Mouse (Mus musculus) midbrain, embryonic 12.5 days (tissue): ENCODE results near the gene Pgap1. TPM values are rescaled to one million over a fixed set of nuclear protein-coding genes. Genes with fewer than 3 reads are reported as not detected.

Source experiments
- ATAC-seq: fragments of 200-750 bp; cut with Nextera tagmentation; 2 replicates; pipeline ENCODE4 v1.8.0; 2017; ENCODE audit warnings: low read depth, moderate TSS enrichment, moderate library complexity; ENCODE audit not compliant: low FRiP score
- H3K27ac ChIP-seq: fragments of 300-500 bp; sonication (generic); replicated peaks from 2 replicates; pipeline ENCODE4 v1.5.1; 2016; ENCODE audit warnings: mild to moderate bottlenecking
- H3K27me3 ChIP-seq: fragments of 300-500 bp; sonication (generic); 2 replicates; pipeline ENCODE4 v1.6.1; 2016; ENCODE audit warnings: mild to moderate bottlenecking
- H3K36me3 ChIP-seq: fragments of 300-500 bp; sonication (generic); 2 replicates; pipeline ENCODE4 v1.6.1; 2016
- H3K4me1 ChIP-seq: fragments of 300-500 bp; sonication (generic); 2 replicates; pipeline ENCODE4 v1.6.1; 2016
- H3K4me2 ChIP-seq: fragments of 300-500 bp; sonication (generic); replicated peaks from 2 replicates; pipeline ENCODE4 v1.6.1; 2016; ENCODE audit warnings: mild to moderate bottlenecking, moderate library complexity
- H3K4me3 ChIP-seq: fragments of 300-500 bp; sonication (generic); 2 replicates; pipeline ENCODE4 v1.5.1; 2016; ENCODE audit warnings: mild to moderate bottlenecking
- H3K9ac ChIP-seq: fragments of 300-500 bp; sonication (generic); replicated peaks from 2 replicates; pipeline ENCODE4 v1.6.1; 2016; ENCODE audit warnings: mild to moderate bottlenecking, moderate library complexity
- H3K9me3 ChIP-seq: fragments of 300-500 bp; sonication (generic); 2 replicates; pipeline ENCODE4 v1.6.1; 2016; ENCODE audit warnings: mild to moderate bottlenecking
- WGBS: fragments of 180-500 bp; shearing (Covaris S2); methylation state at CpG from one replicate; pipeline ENCODE4 v1.1.7; 2016; 5-methylcytosine and 5-hydroxymethylcytosine counted together
- polyA plus RNA-seq: library from polyadenylated mRNA; unstranded; fragments of >200 nt; fragmentation: Nextera tagmentation; extraction: Ambion mirVana; gene quantifications from 2 replicates; pipeline ENCODE4 v1.2.1, GENCODE M21; 2016

Pgap1 gene
- polyA plus RNA-seq, 1 experiment from 2014 or later, result 17.1 TPM

- peak overlapping the region; percentile 58 for H3K27ac ChIP-seq
These were observed 21.1 kb upstream of the Pgap1 start for GRCm38 (mm10) chr1:54578358-54579184.

GRCm38 (mm10) chr1:54569102-54569501 lies 11.6 kb upstream of the Pgap1 start:
- ATAC-seq, result no peak
- Histone ChIP-seq H3K9ac (no peak overlapping the region), H3K36me3 (no peaks in the 10 kb centered on the region), H3K27ac (no peak overlapping the region), H3K27me3 (no peaks in the 10 kb centered on the region), H3K4me1 (no peaks in the 10 kb centered on the region), H3K9me3 (no peaks in the 10 kb centered on the region), H3K4me3 (no peak overlapping the region), H3K4me2 (no peak overlapping the region)
- WGBS, result 75% methylated on average over 2 of the region's 2 CpGs

More at GRCm38 (mm10) chr1:54578358-54579184, 21.1 kb upstream of the Pgap1 start:
- Histone ChIP-seq H3K4me3 (no peak overlapping the region), H3K9me3 (no peaks in the 10 kb centered on the region), H3K4me2 (peak overlapping the region; percentile 44), H3K4me1 (peaks cover 5% of the 10 kb centered on the region), H3K27me3 (no peaks in the 10 kb centered on the region), H3K9ac (no peak overlapping the region), H3K36me3 (no peaks in the 10 kb centered on the region)
- WGBS, result 21% methylated on average over 8 of the region's 8 CpGs
- ATAC-seq, result peak; percentile 73; the same call in 1 of the 2 replicates

GRCm38 (mm10) chr1:54563923-54564322 lies 6.4 kb upstream of the Pgap1 start:
- no peak overlapping the region for H3K4me2 ChIP-seq
- 92% methylated on average over 6 of the region's 6 CpGs for WGBS
- H3K27me3 ChIP-seq, result no peaks in the 10 kb centered on the region
- ATAC-seq, result no peak
- no peak overlapping the region for H3K4me3 ChIP-seq
- no peak overlapping the region for H3K27ac ChIP-seq
- no peaks in the 10 kb centered on the region for H3K36me3 ChIP-seq
- H3K4me1 ChIP-seq, result no peaks in the 10 kb centered on the region
- no peak overlapping the region for H3K9ac ChIP-seq
- H3K9me3 ChIP-seq, result no peaks in the 10 kb centered on the region

GRCm38 (mm10) chr1:54556586-54557221 lies 780 bp downstream of the Pgap1 start:
- Histone ChIP-seq H3K4me3 (peak overlapping the region; percentile 75), H3K4me2 (peak overlapping the region; percentile 87), H3K36me3 (no peaks in the 10 kb centered on the region), H3K9ac (peak overlapping the region; percentile 78), H3K27ac (peak overlapping the region; percentile 76), H3K4me1 (peaks cover 12% of the 10 kb centered on the region; the same call in 1 of the 2 replicates), H3K9me3 (no peaks in the 10 kb centered on the region), H3K27me3 (no peaks in the 10 kb centered on the region)
- WGBS, result 4% methylated on average over 18 of the region's 18 CpGs
- ATAC-seq, result no peak

- H3K9ac ChIP-seq, result no peak overlapping the region
- H3K27me3 ChIP-seq, result no peaks in the 10 kb centered on the region
- H3K4me1 ChIP-seq, result peaks cover 12% of the 10 kb centered on the region; the same call in 1 of the 2 replicates
These were observed 1.9 kb downstream of the Pgap1 start for GRCm38 (mm10) chr1:54555364-54556140.

GRCm38 (mm10) chr1:54552621-54553020 lies 4.9 kb downstream of the Pgap1 start:
- no peak overlapping the region for H3K4me2 ChIP-seq
- WGBS, result 93% methylated on average over 2 of the region's 2 CpGs
- H3K9ac ChIP-seq, result no peak overlapping the region
- H3K4me3 ChIP-seq, result no peak overlapping the region
- no peak overlapping the region for H3K27ac ChIP-seq
- peaks cover 7% of the 10 kb centered on the region; the same call in 1 of the 2 replicates for H3K4me1 ChIP-seq
- H3K27me3 ChIP-seq, result no peaks in the 10 kb centered on the region
- H3K9me3 ChIP-seq, result no peaks in the 10 kb centered on the region
- H3K36me3 ChIP-seq, result peaks cover 6% of the 10 kb centered on the region; the same call in 1 of the 2 replicates
- ATAC-seq, result no peak

More at GRCm38 (mm10) chr1:54555364-54556140, 1.9 kb downstream of the Pgap1 start:
- H3K4me3 ChIP-seq, result peak overlapping the region; percentile 12; the same call in 1 of the 2 replicates
- H3K9me3 ChIP-seq, result no peaks in the 10 kb centered on the region
- no peak overlapping the region for H3K27ac ChIP-seq
- H3K4me2 ChIP-seq, result 0 out of 2 replicates have a peak overlapping the region, but pooled peaks have one; percentile 19
- ATAC-seq, result no peak
- WGBS, result 17% methylated on average over 4 of the region's 4 CpGs
- H3K36me3 ChIP-seq, result no peaks in the 10 kb centered on the region

- no peak overlapping the region for H3K4me2 ChIP-seq
- no peaks in the 10 kb centered on the region for H3K9me3 ChIP-seq
- peaks cover 31% of the 10 kb centered on the region for H3K36me3 ChIP-seq
- ATAC-seq, result no peak
- H3K27me3 ChIP-seq, result no peaks in the 10 kb centered on the region
- WGBS, result 92% methylated on average over 9 of the region's 9 CpGs
- H3K4me1 ChIP-seq, result no peaks in the 10 kb centered on the region
- H3K9ac ChIP-seq, result no peak overlapping the region
- H3K27ac ChIP-seq, result no peak overlapping the region
- no peak overlapping the region for H3K4me3 ChIP-seq
These were observed 12.3 kb downstream of the Pgap1 start for GRCm38 (mm10) chr1:54545200-54545599.

GRCm38 (mm10) chr1:54542920-54543319 lies 14.6 kb downstream of the Pgap1 start:
- WGBS, result 92% methylated on average over 2 of the region's 2 CpGs
- no peak overlapping the region for H3K4me2 ChIP-seq
- no peak overlapping the region for H3K4me3 ChIP-seq
- no peak overlapping the region for H3K27ac ChIP-seq
- no peak for ATAC-seq
- no peaks in the 10 kb centered on the region; the same call in 1 of the 2 replicates for H3K9me3 ChIP-seq
- H3K4me1 ChIP-seq, result no peaks in the 10 kb centered on the region
- no peak overlapping the region for H3K9ac ChIP-seq
- H3K36me3 ChIP-seq, result peaks cover 38% of the 10 kb centered on the region
- no peaks in the 10 kb centered on the region for H3K27me3 ChIP-seq

- ATAC-seq, result no peak
- Histone ChIP-seq H3K36me3 (peaks cover 27% of the 10 kb centered on the region), H3K27me3 (no peaks in the 10 kb centered on the region), H3K4me1 (no peaks in the 10 kb centered on the region), H3K27ac (no peak overlapping the region), H3K9ac (no peak overlapping the region), H3K4me3 (no peak overlapping the region), H3K9me3 (no peaks in the 10 kb centered on the region), H3K4me2 (no peak overlapping the region)
- 89% methylated on average over 6 of the region's 6 CpGs for WGBS
These were observed 26.3 kb downstream of the Pgap1 start for GRCm38 (mm10) chr1:54531170-54531569.

GRCm38 (mm10) chr1:54523717-54524116 lies 33.8 kb downstream of the Pgap1 start:
- Histone ChIP-seq H3K4me2 (no peak overlapping the region), H3K4me3 (no peak overlapping the region), H3K9ac (no peak overlapping the region), H3K36me3 (peaks cover 32% of the 10 kb centered on the region), H3K9me3 (no peaks in the 10 kb centered on the region), H3K27ac (no peak overlapping the region), H3K4me1 (no peaks in the 10 kb centered on the region), H3K27me3 (no peaks in the 10 kb centered on the region)
- WGBS, result 91% methylated on average over 2 of the region's 2 CpGs
- no peak for ATAC-seq

- ATAC-seq, result no peak
- Histone ChIP-seq H3K9ac (no peak overlapping the region), H3K36me3 (peaks cover 14% of the 10 kb centered on the region; the same call in 1 of the 2 replicates), H3K4me3 (no peak overlapping the region), H3K9me3 (no peaks in the 10 kb centered on the region), H3K4me2 (no peak overlapping the region), H3K27ac (no peak overlapping the region), H3K27me3 (no peaks in the 10 kb centered on the region), H3K4me1 (no peaks in the 10 kb centered on the region)
- 92% methylated on average over 5 of the region's 5 CpGs for WGBS
These were observed 37.4 kb downstream of the Pgap1 start for GRCm38 (mm10) chr1:54520062-54520577.
